Mouse (Mus musculus) midbrain, embryonic 11.5 days (tissue): ENCODE measurements around the gene Cdc25b. TPM values are rescaled to one million over a fixed set of nuclear protein-coding genes. Genes with fewer than 3 reads are reported as not detected.

Source experiments
- ATAC-seq: fragments of 200-750 bp; cut with Nextera tagmentation; 2 replicates; pipeline ENCODE4 v1.8.0; 2017; ENCODE audit warnings: moderate TSS enrichment, moderate library complexity; ENCODE audit not compliant: low FRiP score
- DNase-seq: peaks from one replicate; pipeline ENCODE4 v3.0.0; 2015; ENCODE audit warnings: low spot score; ENCODE audit errors: missing footprints
- H3K27ac ChIP-seq: fragments of 300-500 bp; sonication (generic); 2 replicates; pipeline ENCODE4 v1.5.1; 2014; ENCODE audit warnings: low read depth, low read length
- H3K27me3 ChIP-seq: fragments of 300-500 bp; sonication (generic); 2 replicates; pipeline ENCODE4 v1.6.1; 2014; ENCODE audit warnings: mild to moderate bottlenecking, low read length, moderate library complexity, mixed read lengths; ENCODE audit not compliant: control insufficient read depth, insufficient read depth
- H3K36me3 ChIP-seq: fragments of 300-500 bp; sonication (generic); 2 replicates; pipeline ENCODE4 v1.6.1; 2014; ENCODE audit warnings: mild to moderate bottlenecking, low read length, moderate library complexity, mixed read lengths; ENCODE audit not compliant: control insufficient read depth, insufficient read depth
- H3K4me1 ChIP-seq: fragments of 300-500 bp; sonication (generic); 2 replicates; pipeline ENCODE4 v1.6.1; 2014; ENCODE audit warnings: low read length; ENCODE audit not compliant: control insufficient read depth, insufficient read depth
- H3K4me2 ChIP-seq: fragments of 300-500 bp; sonication (generic); 2 replicates; pipeline ENCODE4 v1.6.1; 2014; ENCODE audit warnings: mild to moderate bottlenecking, moderate library complexity
- H3K4me3 ChIP-seq: fragments of 300-500 bp; sonication (generic); 2 replicates; pipeline ENCODE4 v1.5.1; 2014; ENCODE audit warnings: low read depth, low read length
- H3K9ac ChIP-seq: fragments of 300-500 bp; sonication (generic); 2 replicates; pipeline ENCODE4 v1.6.1; 2014; ENCODE audit warnings: low read length
- H3K9me3 ChIP-seq: fragments of 300-500 bp; sonication (generic); 2 replicates; pipeline ENCODE4 v1.6.1; 2016; ENCODE audit warnings: low read length; ENCODE audit not compliant: control insufficient read depth
- WGBS: fragments of 180-500 bp; shearing (Covaris S2); extraction: QIAGEN DNeasy Blood & Tissue Kit; methylation state at CpG from one replicate; pipeline ENCODE4 v1.1.7; 2014; 5-methylcytosine and 5-hydroxymethylcytosine counted together
- polyA plus RNA-seq: library from polyadenylated mRNA; unstranded; fragments of >200 nt; fragmentation: Nextera tagmentation; extraction: Ambion mirVana; gene quantifications from 2 replicates; pipeline ENCODE4 v1.2.1, GENCODE M21; 2014

Gene Cdc25b
- polyA plus RNA-seq, 1 experiment from 2014 or later, result 130 TPM

DNA sequence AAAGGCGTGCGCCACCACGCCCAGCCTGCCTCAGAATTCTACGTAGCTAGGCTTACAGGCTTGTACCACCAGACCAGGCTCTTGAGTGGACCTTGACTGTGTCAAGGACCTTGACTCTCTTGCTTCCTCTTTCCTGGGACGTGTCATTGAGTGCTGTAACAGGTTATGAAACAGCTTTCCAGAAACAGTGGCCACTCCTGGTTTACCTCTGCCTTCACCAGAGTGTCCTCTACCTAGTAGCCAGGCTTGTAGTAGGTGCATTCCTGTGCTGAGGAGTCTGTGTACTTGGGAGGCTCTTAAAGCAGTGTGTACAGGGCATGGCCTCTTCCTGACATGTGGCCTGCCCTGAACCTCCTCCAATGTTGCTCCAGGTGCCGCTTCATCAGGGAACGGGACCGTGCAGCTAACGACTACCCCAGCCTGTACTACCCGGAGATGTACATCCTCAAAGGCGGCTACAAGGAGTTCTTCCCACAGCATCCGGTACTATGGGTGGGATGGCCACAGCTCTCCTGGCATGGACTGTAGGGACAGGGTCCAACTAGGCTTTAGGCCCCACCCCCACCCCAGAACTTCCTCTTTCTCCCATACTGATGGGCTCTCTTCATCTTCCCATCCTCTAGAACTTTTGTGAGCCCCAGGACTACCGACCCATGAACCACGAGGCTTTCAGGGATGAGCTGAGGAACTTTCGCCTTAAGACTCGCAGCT lies 10.0 kb downstream of the Cdc25b start:
- Histone ChIP-seq H3K4me2 (no peak overlapping the region), H3K4me3 (no peak overlapping the region), H3K4me1 (no peaks in the 10 kb centered on the region), H3K9ac (no peak overlapping the region), H3K27me3 (no peaks in the 10 kb centered on the region), H3K36me3 (peaks cover 23% of the 10 kb centered on the region), H3K27ac (no peak overlapping the region), H3K9me3 (no peaks in the 10 kb centered on the region)
- DNase-seq (no peak), ATAC-seq (no peak)
- 93% methylated on average over 16 of the region's 16 CpGs for WGBS

DNA sequence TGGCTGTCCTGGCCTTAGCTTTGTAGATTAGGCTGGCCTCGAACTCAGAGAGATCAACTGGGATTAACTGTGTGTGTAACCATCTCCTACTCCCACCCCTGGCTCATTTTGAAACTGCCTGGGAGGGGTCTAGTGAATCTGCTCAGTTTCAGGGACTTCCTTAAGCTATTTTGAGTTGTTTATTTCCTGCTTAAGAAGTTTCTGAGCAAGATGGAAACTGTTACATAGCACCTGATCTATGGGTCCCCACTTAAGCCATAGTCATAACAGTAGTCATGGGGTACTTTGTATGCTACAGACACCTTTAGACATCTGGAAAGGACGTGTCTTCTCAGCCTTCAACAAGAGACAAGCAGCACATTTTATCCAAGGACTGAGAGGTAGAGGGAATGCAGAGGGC lies 14.0 kb downstream of the Cdc25b start:
- no peak overlapping the region for H3K9ac ChIP-seq
- WGBS, result 80% methylated on average over 2 of the region's 2 CpGs
- no peak overlapping the region for H3K4me3 ChIP-seq
- DNase-seq (no peak), ATAC-seq (no peak)
- H3K36me3 ChIP-seq, result peaks cover 8% of the 10 kb centered on the region; the same call in 1 of the 2 replicates
- H3K27me3 ChIP-seq, result no peaks in the 10 kb centered on the region
- H3K27ac ChIP-seq, result no peak overlapping the region
- no peaks in the 10 kb centered on the region for H3K4me1 ChIP-seq
- H3K9me3 ChIP-seq, result no peaks in the 10 kb centered on the region
- H3K4me2 ChIP-seq, result no peak overlapping the region

DNA sequence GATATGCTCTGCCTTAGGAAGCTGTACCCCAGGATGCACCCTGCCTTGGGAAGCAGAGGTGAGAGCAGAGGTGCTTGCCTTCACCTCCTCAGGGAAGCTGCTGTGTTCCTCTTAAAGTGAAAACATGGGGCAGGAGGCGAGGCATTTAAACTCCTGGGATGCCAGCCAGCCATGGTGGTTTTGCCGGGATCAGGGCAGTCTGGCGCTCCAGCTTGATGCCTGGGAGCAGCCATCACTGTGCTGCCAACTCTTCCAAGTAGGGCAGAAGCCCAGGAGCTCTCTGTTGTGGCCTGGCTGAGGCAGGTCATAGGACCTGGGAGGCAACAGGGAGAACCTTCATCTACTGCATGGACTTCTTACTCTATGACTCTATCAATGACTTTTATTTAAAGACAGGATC lies 14.5 kb downstream of the Cdc25b start:
- no peak overlapping the region for H3K27ac ChIP-seq
- no peak for DNase-seq
- no peak overlapping the region for H3K4me3 ChIP-seq
- H3K4me1 ChIP-seq, result no peaks in the 10 kb centered on the region
- H3K36me3 ChIP-seq, result peaks cover 8% of the 10 kb centered on the region; the same call in 1 of the 2 replicates
- H3K9me3 ChIP-seq, result no peaks in the 10 kb centered on the region
- H3K27me3 ChIP-seq, result no peaks in the 10 kb centered on the region
- no peak overlapping the region for H3K4me2 ChIP-seq
- no peak overlapping the region for H3K9ac ChIP-seq
- 95% methylated on average over 3 of the region's 3 CpGs for WGBS
- no peak for ATAC-seq

DNA sequence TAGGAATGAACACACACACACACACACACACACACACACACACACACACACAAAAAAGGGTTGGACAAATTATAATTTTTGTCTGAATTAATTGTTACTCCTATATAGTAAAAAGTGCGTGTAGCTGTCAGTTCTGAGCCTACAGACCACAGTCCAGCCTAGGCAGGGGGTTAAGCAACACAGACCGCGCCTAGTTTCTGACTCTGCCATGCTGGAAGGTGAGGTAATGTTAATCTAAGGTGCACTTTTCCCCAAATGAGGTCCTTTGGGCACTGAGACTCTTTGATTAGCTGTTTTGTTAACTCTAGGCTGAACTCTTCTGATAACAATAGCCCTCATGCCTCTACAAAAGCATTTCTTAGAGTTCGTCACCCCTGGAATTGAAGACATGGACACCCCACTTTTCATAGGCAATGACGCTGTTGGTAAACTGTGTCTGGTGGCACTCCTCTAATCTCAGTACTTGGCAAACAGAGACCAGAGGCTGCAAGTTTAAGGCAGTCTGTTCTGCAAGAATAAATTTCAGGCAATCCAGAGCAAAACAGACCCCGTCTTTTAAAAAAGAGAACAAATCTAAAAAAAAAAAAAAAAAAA lies 17.2 kb downstream of the Cdc25b start:
- no peak overlapping the region for H3K9ac ChIP-seq
- H3K4me3 ChIP-seq, result no peak overlapping the region
- no peaks in the 10 kb centered on the region for H3K9me3 ChIP-seq
- ATAC-seq (no peak), DNase-seq (no peak)
- H3K4me1 ChIP-seq, result no peaks in the 10 kb centered on the region
- H3K36me3 ChIP-seq, result no peaks in the 10 kb centered on the region
- no peak overlapping the region for H3K27ac ChIP-seq
- 89% methylated on average over 6 of the region's 6 CpGs for WGBS
- no peaks in the 10 kb centered on the region for H3K27me3 ChIP-seq
- H3K4me2 ChIP-seq, result no peak overlapping the region

DNA sequence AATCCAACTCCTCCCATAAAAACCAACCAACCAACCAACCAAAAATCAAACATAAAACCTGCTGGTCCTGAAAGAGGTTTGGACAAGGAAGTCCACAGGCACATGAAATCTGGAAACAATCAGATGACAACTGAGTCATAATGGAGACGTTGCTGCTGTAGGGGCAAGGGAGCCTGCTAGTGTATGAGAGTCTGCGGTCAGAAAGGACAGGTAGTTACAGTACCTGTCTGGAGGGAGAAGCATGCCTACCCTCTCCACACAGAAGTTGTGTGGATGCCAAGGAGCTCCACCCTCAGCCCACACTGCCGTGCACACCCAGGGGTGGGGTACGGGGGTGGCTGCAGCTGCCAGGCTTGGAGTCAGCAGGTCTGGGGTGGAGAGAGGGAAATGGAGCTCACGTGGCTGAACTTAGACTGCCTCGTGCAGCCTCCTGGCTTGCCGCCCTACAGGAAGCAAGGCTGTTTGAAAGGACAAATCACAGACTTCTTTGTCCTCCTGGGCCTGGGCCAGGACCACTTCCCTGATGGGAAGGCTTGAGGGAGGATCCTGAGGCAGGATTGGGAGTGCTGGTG lies 17.7 kb downstream of the Cdc25b start:
- H3K27ac ChIP-seq, result no peak overlapping the region
- ATAC-seq (no peak), DNase-seq (no peak)
- H3K27me3 ChIP-seq, result no peaks in the 10 kb centered on the region
- H3K4me1 ChIP-seq, result peaks cover 2% of the 10 kb centered on the region
- no peak overlapping the region for H3K9ac ChIP-seq
- no peaks in the 10 kb centered on the region for H3K36me3 ChIP-seq
- H3K4me2 ChIP-seq, result no peak overlapping the region
- no peaks in the 10 kb centered on the region for H3K9me3 ChIP-seq
- H3K4me3 ChIP-seq, result no peak overlapping the region
- 67% methylated on average over 7 of the region's 7 CpGs for whole genome bisulfite sequencing

DNA sequence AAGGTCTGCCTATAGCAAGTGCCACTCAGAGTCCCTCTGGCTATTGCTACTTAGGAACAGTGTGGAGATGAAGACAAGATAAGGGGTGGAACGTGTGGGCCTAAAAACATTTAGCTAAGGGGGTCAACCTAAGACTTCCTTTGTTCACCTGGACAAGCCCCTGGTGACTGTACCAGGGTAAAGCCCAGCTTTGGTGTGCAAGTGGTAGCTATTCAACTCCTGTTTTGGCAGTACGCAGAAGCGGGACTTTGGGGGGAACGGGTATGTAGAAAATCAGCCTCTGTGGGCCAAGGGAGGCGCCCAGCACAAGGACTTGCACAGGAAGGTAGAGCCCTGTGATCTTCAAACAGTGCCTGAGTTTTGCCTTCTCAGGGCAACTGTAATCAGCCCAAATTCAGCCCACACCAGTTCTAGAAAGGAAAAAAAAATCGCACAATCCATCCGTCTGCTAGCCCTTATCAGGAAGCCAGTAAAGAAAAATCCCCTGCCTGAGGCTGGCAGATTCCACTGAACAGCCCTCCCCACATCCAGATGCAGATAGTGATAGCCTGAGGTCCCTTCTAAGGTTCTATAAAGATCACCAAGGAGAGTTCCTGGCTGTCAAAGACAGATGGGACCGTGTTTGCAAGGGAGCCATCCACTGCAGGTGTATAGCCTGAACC lies 18.9 kb downstream of the Cdc25b start:
- no peak overlapping the region for H3K27ac ChIP-seq
- H3K36me3 ChIP-seq, result no peaks in the 10 kb centered on the region
- no peak overlapping the region for H3K9ac ChIP-seq
- no peaks in the 10 kb centered on the region for H3K27me3 ChIP-seq
- DNase-seq (no peak), ATAC-seq (no peak)
- WGBS, result 89% methylated on average over 8 of the region's 8 CpGs
- H3K4me3 ChIP-seq, result no peak overlapping the region
- H3K9me3 ChIP-seq, result no peaks in the 10 kb centered on the region
- no peak overlapping the region for H3K4me2 ChIP-seq
- peaks cover 5% of the 10 kb centered on the region for H3K4me1 ChIP-seq

DNA sequence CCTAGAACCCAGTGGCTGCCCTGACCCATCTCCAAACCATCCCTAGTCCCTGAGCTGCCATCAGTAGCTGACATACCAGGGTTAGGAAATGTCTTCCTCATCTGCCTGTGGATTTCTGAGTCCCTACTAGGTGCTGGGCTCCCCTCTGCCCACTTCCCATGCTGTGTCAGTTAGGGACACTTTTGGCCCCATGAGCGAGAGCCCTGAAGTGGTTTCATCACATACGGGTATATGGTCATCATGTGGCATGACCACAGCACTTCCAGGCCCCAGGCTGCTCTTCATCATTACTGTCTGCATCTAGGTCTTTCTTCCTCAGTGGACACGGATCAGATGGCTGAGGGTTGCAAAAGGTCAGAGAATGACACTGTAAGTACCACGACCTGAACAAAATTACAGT lies 20.0 kb downstream of the Cdc25b start, which contains the start of gene Ap5s1:
Gene Ap5s1, plus strand, starts transcription at position 301 of the 400 bp plus-strand sequence.
- DNase-seq (no peak), ATAC-seq (no peak)
- no peak within 1 kb of the TSS for H3K27ac ChIP-seq
- H3K9ac ChIP-seq, result no peak within 1 kb of the TSS
- no peaks in the 10 kb centered on the region for H3K9me3 ChIP-seq
- H3K4me3 ChIP-seq, result no peak within 1 kb of the TSS
- peaks cover 9% of the 10 kb centered on the region for H3K4me1 ChIP-seq
- no peak within 1 kb of the TSS for H3K4me2 ChIP-seq
- H3K27me3 ChIP-seq, result no peaks in the 10 kb centered on the region
- WGBS, result 87% methylated on average over 4 of the region's 4 CpGs
- H3K36me3 ChIP-seq, result no peaks in the 10 kb centered on the region

DNA sequence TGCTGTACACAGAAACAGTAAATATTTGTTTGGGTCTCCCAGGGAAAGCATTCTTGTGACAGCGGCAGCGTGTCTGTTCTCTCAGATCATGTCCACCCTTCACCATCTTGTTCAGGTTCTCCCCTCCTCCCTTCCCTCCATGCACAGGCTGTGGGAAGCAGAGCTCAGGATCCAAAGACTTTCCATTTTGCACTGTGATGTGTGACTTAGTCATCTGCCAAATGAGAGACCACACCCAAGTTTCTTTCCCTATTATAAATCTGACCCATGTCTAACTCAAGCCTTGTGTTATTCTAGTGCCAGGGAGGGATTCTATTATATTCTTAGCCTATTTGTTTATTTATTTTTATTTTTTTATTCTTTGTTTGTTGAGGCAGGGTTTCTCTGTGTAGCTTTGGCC lies 21.6 kb downstream of the Cdc25b start:
- H3K9ac ChIP-seq, result no peak overlapping the region; the same call in 1 of the 2 replicates
- H3K9me3 ChIP-seq, result no peaks in the 10 kb centered on the region
- WGBS, result 81% methylated on average over 2 of the region's 2 CpGs
- H3K4me3 ChIP-seq, result no peak overlapping the region
- H3K27ac ChIP-seq, result no peak overlapping the region
- peaks cover 9% of the 10 kb centered on the region for H3K4me1 ChIP-seq
- no peak for DNase-seq
- ATAC-seq, result no peak
- H3K27me3 ChIP-seq, result no peaks in the 10 kb centered on the region
- no peaks in the 10 kb centered on the region for H3K36me3 ChIP-seq
- no peak overlapping the region for H3K4me2 ChIP-seq
